Comparison of ENCODE assay signal across 8 mouse cellular contexts in genomic region chr14:31830571-31831369, GRCm38 (mm10). TPM values are rescaled to one million over a fixed set of nuclear protein-coding genes. Genes with fewer than 3 reads are reported as not detected.
DNase-seq lines count a peak whose midpoint lies in the region; ATAC-seq lines count a peak whose summit lies in the region.

Gene Ankrd28, minus strand, starts transcription at chr14:31830651.

- DNase-seq in adrenal gland, adult (ENCODE audit: inconsistent age in 2 of 2, low spot score in 1 of 2), result peak; percentile 96 to 97
- DNase-seq in embryo, embryonic 10.5 days (ENCODE audit: low spot score), result peak; percentile 97
- DNase-seq in gastrocnemius, postnatal 14 days, result peak; percentile 95
- DNase-seq in left cerebral cortex, postnatal 10 days (ENCODE audit: extremely low spot score in 1 of 2, low spot score in 2 of 2), result peak; percentile 89 to 97
- DNase-seq in right cerebral cortex, postnatal 25 days, result peak; percentile 97
- DNase-seq in urinary bladder, postnatal 4 days (ENCODE audit: low spot score in 2 of 2), result peak; percentile 91 to 92

- ATAC-seq in inflammation-experienced regulatory T-cells, adult 6 months, result peak; percentile 90
- peak; percentile 93 for ATAC-seq in megakaryocyte-erythroid progenitor cell, adult 5-6 weeks (replicated peaks; ENCODE audit: low FRiP score, low TSS enrichment, poor library complexity, severe bottlenecking)

- intact Hi-C loops in gastrocnemius, postnatal 14 days (cut with DNase I; ENCODE audit: low total_unique reads), result no loop called here
- intact Hi-C loops in left cerebral cortex, postnatal 10 days (cut with DNase I), result no loop called here

RNA-seq across cellular contexts. Expression of gene Ankrd28, which starts in this region (rescaled TPM):
- total RNA-seq in gastrocnemius, postnatal 14 days (2021), result 10 to 100 TPM; 35.8 to 38.4 TPM
- polyA plus RNA-seq in inflammation-experienced regulatory T-cells, adult 6 months (2017; shearing (Covaris generic)), result 10 to 100 TPM in 2 of 3 experiments, 1 to 10 TPM in 1; 9.5 to 11.0 (median 10.0) TPM
- 10 to 100 TPM; 50.7 to 54.6 TPM for total RNA-seq in left cerebral cortex, postnatal 10 days (2021)
- total RNA-seq in megakaryocyte-erythroid progenitor cell, adult 5-6 weeks (2014; fragmentation: Nextera tagmentation), result 37.4 and 46.6 TPM in 2 replicates
- 27.0 and 42.7 TPM in 2 replicates for total RNA-seq in megakaryocyte-erythroid progenitor cell, adult 5-6 weeks (2017)

Comparison
In these comparisons a context has a peak if more than half of its experiments do, and no peak if none do; other contexts are left out.
1. Peak in every context shown above with its lines: DNase-seq and ATAC-seq.